Mouse (Mus musculus): Measurements from ENCODE around the gene Vbp1. TPM values are rescaled to one million over a fixed set of nuclear protein-coding genes. Genes with fewer than 3 reads are reported as not detected.

Vbp1 gene
- total RNA-seq (2021) = 10 to 100 TPM; 59.5 to 59.6 TPM
- long read RNA-seq, experiment 1, transcript Vbp1-201 (6 exons, 1,595 nt) = major isoform, 54 of 55 reads
- long read RNA-seq, experiment 1, partial matches to known transcripts = 0 of 55 reads
- long read RNA-seq, experiment 1, other reads (novel, unspliced or antisense) = 1 of 55 reads
- long read RNA-seq, experiment 2, transcript Vbp1-201 (6 exons, 1,595 nt) = major isoform, 87 of 106 reads
- long read RNA-seq, experiment 2, partial matches to known transcripts = 2 of 106 reads
- long read RNA-seq, experiment 2, other reads (novel, unspliced or antisense) = 17 of 106 reads

- DNase-seq (ENCODE audit: low spot score in 2 of 2) = peak; percentile 30 to 46
Observed at GRCm38 (mm10) chrX:75514179-75514972, at the start of gene Vbp1. TSS of gene Vbp1 (plus strand) at chrX:75514299.

- peak; percentile 4 to 32 for DNase-seq (ENCODE audit: low spot score in 2 of 2)
Observed at GRCm38 (mm10) chrX:75475182-75475644, 38.9 kb upstream of the Vbp1 start.

DNA sequence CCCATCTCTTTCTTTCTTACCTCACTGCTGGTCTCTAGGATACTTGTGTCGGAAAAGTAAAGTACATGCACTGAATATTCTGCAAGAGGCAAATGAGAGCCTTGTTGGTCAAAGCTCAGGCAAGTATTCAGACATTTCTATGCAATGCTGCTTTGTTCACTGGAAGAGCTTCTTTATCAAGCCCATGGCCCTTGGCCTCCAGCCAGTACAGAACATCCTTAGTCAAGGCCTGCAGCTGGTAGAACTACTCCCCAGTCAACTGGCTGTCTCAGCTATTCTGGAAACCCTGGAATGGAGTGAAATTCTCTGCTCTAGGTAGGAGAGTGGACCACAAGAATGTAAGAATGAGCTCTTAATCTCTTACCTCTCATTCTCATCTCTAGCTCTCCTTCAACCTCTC is 24.2 kb upstream of the Vbp1 start:
- DNase-seq (ENCODE audit: low spot score in 2 of 2) = no peak

- no peak for DNase-seq (ENCODE audit: low spot score in 2 of 2)
Observed at GRCm38 (mm10) chrX:75513787-75514178, 316 bp upstream of the Vbp1 start.

DNA sequence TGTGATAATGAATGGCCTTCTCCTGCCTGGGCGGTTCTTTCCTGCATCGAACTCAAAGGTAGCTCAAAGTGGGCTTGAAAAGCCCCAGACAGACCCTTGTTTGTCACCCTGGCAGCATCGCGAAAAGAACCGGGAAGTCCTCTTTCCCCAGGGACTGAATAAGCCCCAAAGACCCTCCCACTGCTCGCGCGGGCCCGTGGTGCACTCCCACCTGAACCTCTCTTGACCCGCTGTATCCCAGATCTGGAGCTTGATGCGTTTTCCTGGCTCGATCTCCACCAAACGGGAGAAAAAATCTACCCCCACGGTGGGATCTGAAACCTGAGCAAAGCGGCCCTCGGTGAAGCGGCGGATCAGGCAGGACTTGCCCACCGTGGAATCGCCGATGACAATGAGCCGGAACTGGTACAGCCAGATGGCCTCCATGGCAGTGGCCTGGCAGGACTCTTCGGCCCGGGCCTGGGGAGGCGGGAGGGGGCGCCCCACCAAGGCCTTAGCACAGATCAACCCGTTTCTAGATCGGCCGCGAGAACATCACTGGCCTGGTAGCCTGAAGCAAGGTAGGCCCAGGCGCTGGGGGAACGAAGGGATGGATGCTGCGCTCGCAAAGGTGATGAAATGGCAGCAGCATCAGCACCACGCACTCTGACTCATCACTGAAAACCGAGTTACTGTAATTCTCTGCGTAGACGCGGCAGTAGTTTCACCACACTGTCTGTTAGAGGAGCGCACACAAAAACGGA is 63.7 kb downstream of the Vbp1 start, which contains the start of gene Rab39b:
Gene Rab39b, minus strand, starts transcription at position 650 of the 743 bp plus-strand sequence.
- DNase-seq (ENCODE audit: low spot score in 2 of 2) = no peak

DNA sequence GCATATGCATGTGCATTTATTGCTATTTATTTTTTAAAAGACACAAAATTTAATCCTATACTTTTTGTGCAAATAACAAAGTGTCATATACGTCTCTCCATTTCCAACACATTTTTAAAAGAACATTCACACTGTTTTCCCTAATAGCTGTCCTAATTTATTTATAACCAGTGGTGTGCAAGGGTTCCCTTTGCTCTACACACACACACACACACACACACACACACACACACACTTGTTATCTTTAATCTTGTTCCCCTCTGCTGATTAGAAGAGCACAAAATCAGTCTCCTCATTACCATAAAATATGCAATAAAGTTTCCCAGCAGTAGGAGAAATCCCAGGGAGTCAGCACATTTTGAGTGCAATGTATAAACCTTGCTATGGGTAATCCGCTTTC is 64.4 kb downstream of the Vbp1 start:
- no peak for DNase-seq (ENCODE audit: low spot score in 2 of 2)

Other genes with a start within 250 kb of the Vbp1 start
- gene Fundc2, start 131.9 kb upstream of the Vbp1 start, total RNA-seq (2021) = 100 to 1,000 TPM in 1 of 2 experiments, 10 to 100 TPM in 1; 76.4 to 112 TPM
- 1 to 10 TPM; 5.9 to 9.6 TPM for gene F8, start 131.7 kb upstream of the Vbp1 start, total RNA-seq (2021)
- gene Cmc4, start 97.7 kb upstream of the Vbp1 start, total RNA-seq (2021) = 10 to 100 TPM; 14.2 TPM
- gene Mtcp1, start 97.7 kb upstream of the Vbp1 start, total RNA-seq (2021) = 10 to 100 TPM; 16.9 to 17.6 TPM
- gene Brcc3, start 97.7 kb upstream of the Vbp1 start, total RNA-seq (2021) = 10 to 100 TPM; 33.3 to 36.7 TPM
- 1 to 10 TPM; 2.5 to 2.6 TPM for gene Rab39b, start 63.9 kb downstream of the Vbp1 start, total RNA-seq (2021)

Measured in adrenal gland, postnatal 4 days (tissue).